Mouse (Mus musculus): ENCODE results near the gene Nckap5l. TPM values are rescaled to one million over a fixed set of nuclear protein-coding genes. Genes with fewer than 3 reads are reported as not detected.

Gene Nckap5l
- polyA plus RNA-seq, 1 experiment, result 3.3 TPM

- no peak for DNase-seq (ENCODE audit: low spot score)
Observed at GRCm38 (mm10) chr15:99431504-99431903, 26.0 kb downstream of the Nckap5l start.

GRCm38 (mm10) chr15:99431063-99431462, 26.5 kb downstream of the Nckap5l start:
- no peak for DNase-seq (ENCODE audit: low spot score)

DNA sequence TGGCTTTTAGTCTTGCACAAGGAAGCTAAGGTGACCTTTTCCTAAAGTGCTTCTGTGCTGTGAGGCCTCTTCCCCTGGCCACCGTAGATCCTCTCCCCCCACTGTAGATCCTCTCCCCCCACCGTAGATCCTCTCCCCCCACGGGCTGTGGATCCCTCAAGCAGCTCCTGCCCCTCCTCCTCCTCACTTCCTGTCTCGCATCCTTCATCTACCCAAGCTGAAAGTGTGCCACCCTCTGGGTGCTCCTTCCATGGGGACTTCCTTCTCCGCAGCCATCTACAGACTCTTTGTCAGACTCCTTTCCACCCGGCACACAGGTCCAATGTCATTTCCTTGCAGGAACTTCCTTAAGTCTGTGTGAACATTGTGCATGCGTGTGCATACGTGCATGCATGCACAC, 27.2 kb downstream of the Nckap5l start:
- DNase-seq (ENCODE audit: low spot score), result no peak

DNA sequence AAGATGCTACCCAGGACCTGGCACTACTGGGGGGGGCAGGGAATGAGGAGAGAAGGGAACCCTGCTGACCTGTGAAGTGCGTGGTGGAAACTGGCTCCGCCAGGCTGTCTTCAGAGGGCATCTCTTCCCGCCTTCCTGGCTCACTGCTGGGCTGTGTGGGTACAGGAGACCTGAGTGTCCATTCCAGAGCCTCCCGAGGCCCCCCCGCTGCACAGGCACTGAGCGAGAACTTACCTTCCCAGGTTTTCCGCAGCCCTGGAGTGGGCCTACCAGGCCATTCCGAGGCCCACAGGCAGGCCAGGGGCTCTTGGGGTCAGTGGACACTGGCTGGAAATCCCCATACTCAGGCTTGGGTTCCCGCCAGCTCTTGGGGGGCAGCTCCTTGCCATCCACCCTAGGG, 33.7 kb downstream of the Nckap5l start:
- no peak for DNase-seq (ENCODE audit: low spot score)

DNA sequence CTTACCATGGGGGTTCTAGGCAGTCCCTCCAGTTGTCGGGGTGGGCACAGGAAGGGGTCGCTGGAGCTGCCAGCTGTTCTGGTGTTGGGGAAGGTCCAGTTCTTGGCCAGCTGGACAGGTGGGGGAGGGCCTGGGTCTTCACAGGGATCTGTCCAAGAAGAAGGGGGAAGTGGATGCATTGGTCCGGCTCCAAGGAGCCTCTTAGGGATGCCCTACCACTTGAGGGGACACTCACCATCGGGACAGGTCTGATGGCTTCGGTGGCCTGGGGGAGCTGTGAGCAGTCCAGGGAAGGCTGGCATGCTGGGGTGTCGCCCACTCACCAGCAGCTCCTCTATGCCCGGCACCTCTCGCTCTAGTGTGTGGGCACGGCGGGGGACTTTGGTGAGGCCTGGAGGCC, 34.4 kb downstream of the Nckap5l start:
- no peak for DNase-seq (ENCODE audit: low spot score)

DNA sequence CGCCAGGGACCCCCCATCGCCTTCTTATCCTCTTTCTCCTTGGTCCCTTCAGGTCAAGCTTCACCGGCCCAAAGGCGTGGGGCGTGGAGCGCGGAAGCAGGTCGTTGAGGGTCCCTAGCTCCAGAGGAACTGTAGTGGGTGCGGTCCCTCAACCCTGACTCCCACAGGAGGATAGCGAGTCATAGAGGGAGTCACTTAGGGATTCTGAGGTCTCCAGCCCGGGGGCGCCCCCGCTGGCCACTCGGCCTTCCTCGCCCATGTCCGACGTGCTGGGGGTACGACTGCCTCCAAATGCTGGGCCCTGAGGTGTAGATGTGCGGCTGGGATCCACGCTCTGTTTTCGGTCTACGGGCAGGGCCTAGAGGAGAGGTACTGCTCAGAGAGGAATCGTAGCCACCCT, 35.0 kb downstream of the Nckap5l start:
- DNase-seq (ENCODE audit: low spot score), result no peak

DNA sequence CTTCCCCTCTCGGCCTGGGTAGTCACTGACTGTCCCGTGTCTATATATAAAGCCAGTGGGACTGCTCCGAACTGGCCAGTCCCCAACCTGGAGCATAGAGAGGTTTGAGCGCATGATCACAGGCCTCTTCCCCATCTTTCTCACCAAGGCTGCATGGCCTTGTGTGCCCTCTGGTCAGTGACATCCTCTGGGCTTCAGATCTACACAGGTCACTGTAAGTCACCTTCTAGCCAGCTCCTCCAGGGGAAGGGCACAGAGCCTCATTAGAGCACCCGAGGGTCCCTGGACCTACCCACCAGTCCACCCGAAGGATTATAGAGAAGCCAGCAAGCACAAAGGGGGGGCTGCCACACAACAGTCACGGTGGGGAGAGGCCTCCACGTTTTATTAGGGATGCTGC, 35.9 kb downstream of the Nckap5l start:
- DNase-seq (ENCODE audit: low spot score), result no peak

GRCm38 (mm10) chr15:99421152-99421551, 36.4 kb downstream of the Nckap5l start:
- DNase-seq (ENCODE audit: low spot score), result no peak

DNA sequence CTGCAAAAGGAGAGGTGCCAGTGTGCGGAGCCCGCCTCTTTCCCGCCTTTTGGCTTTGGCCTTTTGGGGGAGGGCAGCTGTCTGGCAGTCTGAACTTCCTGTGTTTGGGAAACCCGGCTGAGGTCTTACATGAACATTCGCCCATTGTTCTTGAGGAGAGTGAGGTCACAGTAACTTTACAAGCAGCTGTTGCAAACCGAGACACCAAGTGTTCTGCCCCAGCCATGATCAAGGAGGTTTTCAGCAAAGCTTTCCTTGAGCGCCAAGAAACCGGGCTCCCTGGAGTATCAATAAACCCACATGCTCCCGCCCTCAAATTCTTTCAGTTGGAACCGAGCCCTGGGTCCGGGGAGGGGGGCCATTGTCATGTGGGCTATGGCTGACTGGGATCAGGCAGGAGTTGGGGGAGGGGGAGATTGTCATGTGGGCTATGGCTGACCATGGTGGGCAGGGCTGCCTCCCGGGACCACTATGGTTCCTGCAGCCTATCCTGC, 37.0 kb downstream of the Nckap5l start:
- DNase-seq (ENCODE audit: low spot score), result no peak

- no peak for DNase-seq (ENCODE audit: low spot score)
Observed at GRCm38 (mm10) chr15:99420101-99420500, 37.4 kb downstream of the Nckap5l start.

DNA sequence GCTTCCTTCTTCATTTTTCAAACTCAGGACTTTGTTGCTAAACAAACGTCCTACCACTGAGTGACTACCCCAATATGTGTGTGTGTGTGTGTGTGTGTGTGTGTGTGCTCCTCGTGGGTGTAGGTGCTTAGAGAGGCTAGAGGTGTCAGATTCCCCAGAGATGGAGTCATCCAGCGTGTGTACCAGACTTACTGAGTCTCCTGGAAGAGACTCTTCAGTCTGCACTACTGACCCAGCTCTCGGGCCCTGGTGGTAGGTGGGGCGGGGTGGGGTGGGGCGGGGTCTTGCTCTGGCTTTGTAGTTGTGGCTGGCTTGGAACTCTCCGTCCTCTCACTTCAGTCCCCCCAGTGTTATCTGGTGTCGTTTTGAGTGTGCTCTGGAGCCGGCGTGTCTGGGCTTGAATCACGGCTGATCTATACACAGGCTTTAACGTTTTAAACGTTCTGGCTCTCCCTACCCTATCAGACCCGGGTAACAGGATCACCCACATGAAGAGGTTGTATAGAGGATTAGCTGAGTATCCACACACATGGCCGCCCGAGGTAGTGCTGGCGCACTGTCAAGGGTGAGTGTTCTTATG, 39.8 kb downstream of the Nckap5l start:
- no peak for DNase-seq (ENCODE audit: low spot score)

DNA sequence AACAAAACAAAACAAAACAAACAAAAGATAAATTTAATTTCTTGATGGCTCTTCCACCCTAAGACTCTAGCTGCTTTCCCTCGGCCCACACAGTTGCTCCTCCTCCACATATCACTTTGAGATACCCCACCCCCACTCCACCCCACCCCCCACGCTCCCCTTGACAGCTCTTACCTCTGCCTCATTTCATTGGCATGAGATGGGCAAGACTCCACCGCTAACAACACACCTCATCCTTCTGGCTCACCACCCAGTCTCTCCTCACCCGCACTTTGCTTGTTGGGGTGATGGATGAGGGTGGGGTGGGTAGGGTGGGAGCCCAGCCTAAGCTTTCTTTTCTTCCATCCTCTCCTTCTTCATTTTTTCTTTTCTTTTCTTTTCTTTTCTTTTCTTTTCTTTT, 40.6 kb downstream of the Nckap5l start:
- DNase-seq (ENCODE audit: low spot score), result no peak

- no peak for DNase-seq (ENCODE audit: low spot score)
Observed at GRCm38 (mm10) chr15:99416348-99416882, 41.1 kb downstream of the Nckap5l start.

GRCm38 (mm10) chr15:99415793-99416192, 41.8 kb downstream of the Nckap5l start:
- DNase-seq (ENCODE audit: low spot score), result no peak

DNA sequence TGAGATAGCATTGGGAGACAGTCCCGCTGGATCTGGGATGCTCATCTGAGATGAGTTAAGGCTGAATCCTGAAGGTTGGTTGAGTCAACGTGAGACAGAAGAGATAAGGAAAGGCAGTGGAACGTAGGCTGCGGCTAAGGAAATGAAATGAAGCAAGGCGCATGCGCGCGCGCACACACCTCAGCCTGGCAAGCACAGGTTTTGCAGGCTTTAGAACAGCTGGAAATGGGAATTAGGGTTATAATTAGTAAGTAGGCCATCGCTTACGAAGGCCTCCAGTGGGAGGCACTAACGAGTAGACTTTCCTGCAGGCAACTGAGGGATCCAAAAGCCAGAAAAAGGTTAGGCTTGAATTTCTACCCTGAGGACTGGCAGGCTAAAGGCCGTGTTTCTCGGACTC, 45.8 kb downstream of the Nckap5l start:
- DNase-seq (ENCODE audit: low spot score), result no peak

GRCm38 (mm10) chr15:99408845-99409244, 48.7 kb downstream of the Nckap5l start:
- no peak for DNase-seq (ENCODE audit: low spot score)

GRCm38 (mm10) chr15:99406986-99407570, 50.5 kb downstream of the Nckap5l start:
- DNase-seq (ENCODE audit: low spot score), result no peak

DNA sequence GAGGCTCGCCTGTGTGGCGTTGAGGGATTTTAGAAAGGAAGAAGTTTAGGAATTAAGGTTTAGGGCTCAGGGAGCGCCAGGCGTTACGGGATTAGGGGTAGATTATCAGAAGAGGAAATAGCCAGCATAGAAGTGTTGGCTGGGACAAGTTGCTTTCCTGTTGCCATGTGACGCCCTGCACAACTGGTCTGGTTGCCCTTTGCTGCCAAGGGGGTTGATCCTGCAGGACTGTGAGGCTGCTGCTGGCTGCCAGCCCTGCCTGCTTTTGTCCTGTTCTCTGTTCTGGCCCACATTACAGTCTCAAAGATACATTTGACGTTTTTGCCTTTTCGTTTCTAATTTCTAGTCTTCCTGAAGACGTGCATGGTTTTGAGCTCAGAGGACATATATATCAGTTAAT, 52.4 kb downstream of the Nckap5l start:
- DNase-seq (ENCODE audit: low spot score), result no peak

- no peak for DNase-seq (ENCODE audit: low spot score)
Observed at GRCm38 (mm10) chr15:99403159-99403889, 54.2 kb downstream of the Nckap5l start.

DNA sequence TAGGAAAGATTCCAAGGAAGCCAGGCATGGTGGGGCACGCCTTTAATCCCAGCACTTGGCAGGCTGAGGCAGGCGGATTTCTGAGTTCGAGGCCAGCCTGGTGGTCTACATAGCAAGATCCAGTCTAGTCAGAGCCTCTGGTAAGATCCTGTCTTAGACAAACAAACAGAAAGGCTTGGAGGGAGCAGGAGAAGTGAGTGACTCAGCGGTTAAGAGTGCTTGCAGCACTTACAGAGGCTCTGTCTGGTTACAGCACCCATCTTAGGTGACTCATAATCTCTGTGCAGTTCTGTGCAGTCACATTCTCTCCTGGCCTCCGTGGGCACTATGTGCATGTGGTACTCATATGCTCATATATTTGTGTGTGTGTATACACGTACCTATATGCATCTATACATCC, 56.9 kb downstream of the Nckap5l start:
- no peak for DNase-seq (ENCODE audit: low spot score)

DNA sequence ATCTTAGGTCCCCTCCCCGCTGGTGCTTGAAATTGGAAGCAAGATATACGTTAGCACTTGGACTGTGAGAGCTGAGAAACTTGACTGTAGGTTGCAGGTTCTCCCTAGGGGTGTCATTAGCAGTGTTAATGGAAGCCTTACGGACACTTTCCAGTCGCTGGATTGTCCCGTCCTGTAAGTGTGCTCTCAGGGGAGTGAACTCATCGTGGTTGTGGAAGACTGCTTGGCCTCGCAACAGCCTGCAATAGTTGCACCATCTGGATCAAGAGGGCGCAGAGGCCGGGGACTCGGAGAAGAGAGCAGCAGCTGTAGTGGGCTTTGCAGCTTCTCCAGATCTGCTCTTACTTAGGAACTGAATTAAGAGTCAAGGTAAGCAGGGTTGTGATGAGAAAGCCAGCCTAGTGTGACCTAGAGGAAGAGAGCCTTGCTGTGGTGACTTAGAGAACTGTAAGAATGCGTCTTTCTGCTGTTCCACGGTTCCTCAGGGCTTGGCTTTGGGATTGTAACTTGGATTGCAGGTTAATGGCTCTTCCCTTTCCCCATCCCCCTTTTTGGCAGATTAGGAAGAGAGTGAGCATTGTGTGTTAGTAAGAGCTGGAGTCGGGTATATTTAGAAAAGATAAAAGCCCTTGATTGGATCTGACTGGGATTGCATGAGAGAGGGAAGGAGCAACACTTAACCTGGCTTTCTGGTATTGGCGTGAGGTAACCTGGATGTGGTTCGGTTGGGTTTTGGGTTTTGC, 57.9 kb downstream of the Nckap5l start:
- no peak for DNase-seq (ENCODE audit: low spot score)

- no peak for DNase-seq (ENCODE audit: low spot score)
Observed at GRCm38 (mm10) chr15:99397622-99398021, 59.9 kb downstream of the Nckap5l start.
